Mouse (Mus musculus): ENCODE results near the gene Hao1.

- no peak for TF ChIP-seq POLR2A (IDR thresholded peaks at IDR 0.05; ENCODE audit: control insufficient read depth, extremely low read depth, insufficient read depth, low read length, poor library complexity)
- no peak for TF ChIP-seq CTCF (IDR thresholded peaks at IDR 0.05; ENCODE audit: borderline replicate concordance, control insufficient read depth, extremely low read depth, insufficient read depth, low read length, poor library complexity)
These were observed 15.7 kb downstream of the Hao1 start for GRCm38 (mm10) chr2:134538451-134538850.

Data from thymus, adult 2 months (tissue).